Mouse (Mus musculus): ENCODE data around the gene Hoxa3.

Hoxa3 gene

DNA sequence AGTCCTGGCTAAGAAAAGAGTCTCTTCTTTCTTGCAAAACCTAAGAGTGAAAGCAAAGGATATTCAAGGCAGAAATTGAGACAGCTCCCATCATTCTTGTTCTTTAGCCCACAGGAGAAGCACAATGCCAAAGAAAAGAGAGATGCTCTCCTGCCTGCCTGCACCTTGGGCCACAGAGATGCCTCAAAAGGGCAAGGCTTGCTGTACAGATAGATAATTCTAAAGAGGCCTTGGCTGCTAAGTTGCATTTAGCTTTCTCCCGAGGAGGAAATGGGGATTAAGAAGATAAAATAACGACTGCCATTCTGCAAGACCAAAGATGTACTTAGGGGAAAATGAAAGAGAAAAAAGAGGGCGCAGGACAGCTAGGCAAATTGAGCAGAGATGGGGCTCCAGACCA is 33.8 kb upstream of the Hoxa3 start:
- no peak for DNase-seq (ENCODE audit: low spot score in 2 of 2)

DNA sequence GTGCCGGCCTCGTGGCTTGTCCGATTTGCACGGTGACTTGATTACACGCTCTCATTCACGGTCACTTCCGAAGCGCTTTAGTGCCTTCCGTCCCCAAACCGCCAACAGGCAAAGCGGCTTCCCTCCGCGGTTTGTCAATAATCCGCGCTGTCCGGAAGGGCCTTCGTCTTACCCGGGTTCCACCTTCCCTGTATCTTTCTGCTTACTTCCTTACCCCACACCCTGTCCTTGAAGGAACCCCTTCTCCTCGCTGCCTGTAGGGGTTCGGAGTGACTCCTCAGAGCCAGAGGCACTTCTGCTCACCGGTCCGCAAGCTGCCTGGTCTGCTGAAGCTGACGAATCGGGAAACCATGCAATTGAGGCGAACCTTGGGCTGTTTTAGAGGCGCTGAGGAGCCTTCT is 33.3 kb upstream of the Hoxa3 start:
- no peak for DNase-seq (ENCODE audit: low spot score in 2 of 2)

- no peak for DNase-seq (ENCODE audit: low spot score in 2 of 2)
These were observed 32.6 kb upstream of the Hoxa3 start, which contains the start of gene Hoxa11 for GRCm38 (mm10) chr6:52245757-52246142. Gene Hoxa11, minus strand, starts transcription at chr6:52245810.

GRCm38 (mm10) chr6:52245040-52245756 is 32.1 kb upstream of the Hoxa3 start:
- no peak for DNase-seq (ENCODE audit: low spot score in 2 of 2)

DNA sequence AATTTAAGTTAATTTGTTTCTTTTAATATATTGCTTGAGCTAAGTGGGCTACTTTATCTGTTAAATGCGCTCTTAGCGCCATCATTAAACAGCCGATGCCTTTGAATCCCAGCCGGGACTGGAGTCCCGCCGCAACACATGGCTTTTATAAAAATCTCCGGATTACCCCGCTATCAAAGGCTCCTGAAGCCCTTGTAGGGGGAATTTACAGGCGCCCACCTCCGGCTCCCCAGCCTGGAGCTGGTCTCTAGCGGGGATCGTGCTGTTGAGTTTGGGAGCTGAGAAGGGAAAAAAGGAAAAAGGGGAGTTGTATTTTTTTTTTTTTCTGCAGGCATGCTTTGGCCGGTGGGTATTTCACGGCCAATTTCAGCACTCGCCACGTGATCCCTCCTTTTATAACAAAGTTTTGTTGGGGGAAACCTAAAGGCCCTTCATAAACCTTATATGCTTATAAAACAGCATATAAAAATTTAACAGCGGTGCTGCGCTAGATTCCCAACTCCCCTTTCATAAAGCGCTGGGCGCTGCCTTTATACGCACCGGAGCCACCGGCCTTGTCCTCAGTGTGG is 31.4 kb upstream of the Hoxa3 start:
- DNase-seq (ENCODE audit: low spot score in 2 of 2), result no peak

DNA sequence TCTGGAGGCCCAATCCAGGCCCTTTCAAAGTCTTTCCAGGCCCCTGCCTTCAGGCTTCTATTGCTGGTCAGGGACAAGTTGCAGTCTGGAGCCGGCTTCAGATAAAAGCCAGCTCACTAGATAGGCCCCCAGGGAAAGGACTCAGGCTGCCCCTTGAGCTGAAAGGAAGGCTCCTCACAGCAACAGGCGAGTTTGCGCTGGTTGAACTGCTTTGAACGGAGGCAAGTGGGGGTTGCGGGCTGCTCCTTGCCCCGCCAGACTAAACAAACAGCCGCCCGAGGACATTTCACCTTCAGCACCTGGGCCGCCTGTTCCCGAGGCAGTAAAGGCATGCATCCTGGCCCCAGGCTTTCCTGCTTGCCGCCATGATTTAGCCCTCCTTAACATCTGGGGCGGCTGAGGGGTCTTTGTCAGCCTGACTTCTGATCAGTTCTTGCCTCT is 30.6 kb upstream of the Hoxa3 start:
- DNase-seq (ENCODE audit: low spot score in 2 of 2), result no peak

- no peak for DNase-seq (ENCODE audit: low spot score in 2 of 2)
These were observed 29.7 kb upstream of the Hoxa3 start for GRCm38 (mm10) chr6:52242801-52243332.

GRCm38 (mm10) chr6:52241001-52241621 is 28.0 kb upstream of the Hoxa3 start:
- no peak for DNase-seq (ENCODE audit: low spot score in 2 of 2)

GRCm38 (mm10) chr6:52240389-52241000 is 27.4 kb upstream of the Hoxa3 start, which contains the start of gene Hoxa10:
Gene Hoxa10, minus strand, starts transcription at chr6:52240854.
- DNase-seq (ENCODE audit: low spot score in 2 of 2), result peak in 1 of 2 experiments; percentile 68

DNA sequence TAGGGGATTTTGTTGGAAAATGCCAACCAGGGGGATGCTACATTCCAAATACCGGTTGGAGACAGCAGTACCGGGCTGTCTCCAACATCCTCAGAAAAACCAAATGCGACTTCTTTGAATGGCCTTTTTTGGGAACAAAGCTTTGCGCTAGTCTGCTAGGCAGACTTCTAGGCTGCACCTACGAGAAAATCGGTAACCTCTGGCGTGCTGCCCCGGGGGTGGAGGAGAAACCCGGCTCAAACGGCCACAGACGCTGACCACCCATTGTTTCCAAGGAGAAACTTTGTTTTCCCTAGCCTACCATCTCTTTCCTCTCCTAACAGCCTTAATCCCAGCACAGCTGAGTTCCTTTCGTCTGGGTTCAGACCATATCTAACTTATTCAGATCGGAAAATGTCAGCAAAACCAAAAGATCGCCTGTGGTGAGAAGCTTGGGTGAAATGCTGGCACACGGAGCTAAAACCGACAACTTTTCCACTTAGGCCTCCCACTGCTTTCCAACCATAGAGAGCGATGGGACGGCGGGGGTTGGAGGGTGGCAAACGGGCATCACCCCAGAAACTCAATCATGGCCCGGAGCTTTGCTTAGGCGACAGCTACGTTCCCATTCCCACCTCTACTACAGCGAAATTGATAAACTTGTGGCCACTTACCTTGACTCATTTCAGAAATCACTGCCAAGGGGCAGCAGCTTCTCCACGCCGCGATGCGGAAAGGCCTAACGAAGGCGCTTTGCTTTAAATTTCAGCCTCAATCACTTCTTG is 26.7 kb upstream of the Hoxa3 start:
- DNase-seq (ENCODE audit: low spot score in 2 of 2), result no peak

DNA sequence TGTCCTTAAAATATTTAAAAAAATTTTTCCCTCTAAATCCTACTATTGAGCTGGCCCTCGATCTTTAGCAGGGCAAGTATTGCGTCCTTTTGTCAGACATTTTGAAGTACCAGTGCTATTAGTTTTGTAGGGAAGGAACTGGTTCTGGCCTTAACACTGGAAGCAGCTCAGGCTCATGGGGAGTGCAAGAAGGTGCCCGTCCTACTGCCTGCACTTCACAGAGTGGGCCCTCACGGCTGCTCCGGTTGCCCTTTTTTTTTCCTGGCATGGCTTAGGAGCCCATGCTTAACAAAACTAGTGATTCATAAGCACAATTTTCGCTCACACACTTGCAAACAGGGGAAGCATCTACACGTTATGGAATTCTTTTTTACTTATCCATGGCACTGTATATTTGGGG is 25.8 kb upstream of the Hoxa3 start:
- DNase-seq (ENCODE audit: low spot score in 2 of 2), result no peak

DNA sequence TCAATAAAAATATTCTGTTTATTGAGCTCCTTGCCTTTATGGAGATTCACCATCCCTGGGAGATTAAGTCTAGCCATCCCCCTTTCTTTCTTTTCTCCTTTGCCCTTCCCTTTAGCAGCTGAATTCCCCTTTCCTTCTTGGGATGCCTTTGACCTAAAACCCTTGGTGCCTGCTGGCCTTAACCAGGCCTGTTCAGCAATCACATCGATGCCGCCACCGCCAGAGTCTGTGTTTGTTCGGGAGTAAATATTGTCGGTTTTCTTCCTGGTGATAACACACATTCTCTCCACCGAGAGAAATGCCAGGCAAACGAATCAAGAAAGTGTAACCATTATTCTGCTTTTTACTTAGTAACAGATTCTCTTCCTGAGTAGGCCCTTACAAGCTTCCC is 25.0 kb upstream of the Hoxa3 start:
- DNase-seq (ENCODE audit: low spot score in 2 of 2), result no peak

GRCm38 (mm10) chr6:52237346-52238154 is 24.4 kb upstream of the Hoxa3 start:
- no peak for DNase-seq (ENCODE audit: low spot score in 2 of 2)

DNA sequence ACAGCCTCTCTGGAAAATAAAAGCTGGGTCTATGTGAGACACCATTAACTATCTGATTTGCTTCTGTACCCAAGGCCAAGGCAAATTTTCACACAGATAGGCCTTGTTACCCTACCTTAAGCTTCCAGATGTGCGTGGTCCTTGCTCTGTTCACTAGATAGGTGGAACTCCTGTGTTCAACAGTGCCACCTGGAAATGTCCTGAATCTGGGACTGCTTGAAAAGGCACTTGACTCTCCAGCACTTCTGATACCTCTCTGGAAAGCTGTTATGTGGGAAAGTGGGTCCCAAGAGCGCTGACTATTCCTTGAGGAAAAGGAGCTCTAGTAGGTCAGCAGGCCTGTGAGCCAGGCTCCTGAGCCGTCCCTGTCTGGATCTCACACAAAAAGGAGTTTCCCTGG is 23.7 kb upstream of the Hoxa3 start:
- DNase-seq (ENCODE audit: low spot score in 2 of 2), result no peak

DNA sequence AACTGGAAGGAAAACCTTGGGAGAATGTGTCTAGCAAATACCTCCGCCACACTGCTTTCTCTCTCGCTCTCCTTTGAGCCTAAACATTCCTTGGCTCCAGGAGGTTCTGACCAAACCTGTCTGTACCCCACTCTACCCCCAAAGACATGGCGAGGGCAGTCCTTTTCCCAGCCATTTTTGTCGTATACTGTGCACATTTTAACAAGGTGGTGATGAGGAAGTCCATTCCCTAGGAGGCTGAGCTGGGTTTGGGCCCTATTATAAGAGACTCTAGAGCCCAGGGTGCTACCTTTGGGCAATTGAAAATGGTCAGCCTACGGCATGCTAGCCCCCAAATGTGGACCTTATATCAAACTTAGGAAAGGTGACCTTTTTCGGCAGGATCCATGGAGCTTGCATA is 22.7 kb upstream of the Hoxa3 start:
- DNase-seq (ENCODE audit: low spot score in 2 of 2), result no peak

DNA sequence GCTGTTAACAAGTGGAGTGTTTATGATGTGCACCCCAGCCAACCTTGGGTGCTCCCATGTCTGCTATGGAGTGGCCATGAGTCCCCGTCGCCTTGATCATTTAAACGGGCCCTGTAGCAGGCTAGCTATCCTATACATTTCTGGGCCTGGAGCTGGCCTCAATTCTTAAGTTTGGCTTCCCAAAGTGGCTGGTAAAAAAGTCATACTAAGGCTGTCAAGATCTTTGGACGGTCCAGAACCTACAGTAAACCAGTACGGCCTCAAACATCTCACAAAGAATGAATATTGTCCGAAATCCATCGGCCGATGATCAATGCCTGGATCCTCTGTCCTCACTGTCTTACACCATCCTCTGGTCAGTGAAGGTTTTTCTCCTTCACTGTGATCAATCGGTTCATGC is 22.1 kb upstream of the Hoxa3 start:
- DNase-seq (ENCODE audit: low spot score in 2 of 2), result no peak

- DNase-seq (ENCODE audit: low spot score in 2 of 2), result no peak
These were observed 21.4 kb upstream of the Hoxa3 start for GRCm38 (mm10) chr6:52234428-52235140.

DNA sequence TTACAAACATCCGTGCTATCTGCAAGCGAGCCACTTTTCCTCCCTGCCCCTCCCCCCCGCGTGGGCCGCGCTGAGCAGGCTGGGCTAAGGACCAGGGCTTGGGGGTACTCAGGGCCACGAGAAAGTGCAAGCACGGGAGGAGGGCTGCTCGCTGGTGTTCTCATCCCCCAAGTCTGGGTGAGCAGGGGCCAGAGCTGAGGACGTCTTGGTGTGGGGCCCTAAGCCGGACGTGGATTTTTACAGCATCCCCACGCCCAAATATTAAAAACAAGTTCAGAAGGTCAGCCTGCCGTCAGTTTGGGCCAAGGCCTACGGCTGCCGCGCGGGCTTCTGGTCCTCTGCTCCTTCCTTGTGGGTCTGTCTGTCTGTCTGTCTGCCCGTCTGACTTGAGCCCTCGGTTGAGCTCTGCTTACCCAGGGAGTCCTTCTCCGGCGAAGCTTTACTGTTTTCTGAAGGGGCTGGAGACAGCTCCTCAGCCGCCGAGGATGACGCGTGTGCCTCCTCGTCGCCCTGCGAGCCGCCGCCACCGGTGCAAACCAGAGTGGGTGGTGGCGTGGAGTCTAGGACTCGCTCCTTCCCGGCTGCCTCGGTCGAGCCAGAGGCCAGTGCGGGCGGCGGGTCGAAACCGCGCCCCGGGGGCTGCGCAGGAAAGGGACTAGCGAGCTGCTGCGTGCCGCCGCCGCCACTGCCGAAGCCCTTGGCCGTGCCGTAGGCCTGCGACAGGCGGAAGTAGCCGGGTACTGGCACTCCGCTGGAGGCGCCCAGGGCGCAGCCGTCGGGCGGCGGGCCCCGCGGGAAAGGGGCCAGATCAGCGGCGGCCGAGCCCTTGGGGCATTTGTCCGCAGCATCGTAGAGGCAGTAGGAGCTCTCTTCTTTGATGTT is 20.7 kb upstream of the Hoxa3 start:
- no peak for DNase-seq (ENCODE audit: low spot score in 2 of 2)

DNA sequence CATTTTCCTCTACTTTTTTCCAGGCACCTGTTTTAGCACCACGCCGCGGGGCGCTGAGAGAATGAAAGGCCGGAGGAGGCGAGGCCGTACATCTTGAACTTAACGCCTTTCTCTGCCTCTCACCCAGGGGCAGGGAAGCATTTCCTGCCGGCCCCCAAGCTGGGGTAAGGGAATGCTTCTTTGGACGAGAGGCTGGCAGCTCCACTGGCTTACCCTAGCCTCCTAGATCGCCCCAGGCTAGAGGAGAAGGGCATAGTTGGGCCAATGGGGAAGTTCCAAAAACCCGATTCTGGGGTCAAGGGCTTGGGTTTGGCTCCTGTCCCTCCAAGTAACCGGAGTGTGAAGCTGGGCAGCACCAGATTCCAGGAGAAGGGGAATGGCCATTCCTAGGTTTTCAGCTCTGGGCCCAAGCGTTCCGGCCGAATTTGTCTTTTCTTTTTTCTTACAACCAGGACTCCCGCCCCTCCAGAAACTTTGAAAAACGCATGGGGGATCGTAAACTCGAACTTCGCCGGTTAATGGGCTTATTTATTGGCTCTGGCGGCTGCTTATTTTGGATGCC is 19.9 kb upstream of the Hoxa3 start:
- no peak for DNase-seq (ENCODE audit: low spot score in 2 of 2)
